Mouse (Mus musculus): Measurements from ENCODE around the gene Rhou. TPM values are rescaled to one million over a fixed set of nuclear protein-coding genes. Genes with fewer than 3 reads are reported as not detected.

The Rhou gene
- polyA plus RNA-seq, 1 experiment from 2014 or later: 12.9 TPM

DNA sequence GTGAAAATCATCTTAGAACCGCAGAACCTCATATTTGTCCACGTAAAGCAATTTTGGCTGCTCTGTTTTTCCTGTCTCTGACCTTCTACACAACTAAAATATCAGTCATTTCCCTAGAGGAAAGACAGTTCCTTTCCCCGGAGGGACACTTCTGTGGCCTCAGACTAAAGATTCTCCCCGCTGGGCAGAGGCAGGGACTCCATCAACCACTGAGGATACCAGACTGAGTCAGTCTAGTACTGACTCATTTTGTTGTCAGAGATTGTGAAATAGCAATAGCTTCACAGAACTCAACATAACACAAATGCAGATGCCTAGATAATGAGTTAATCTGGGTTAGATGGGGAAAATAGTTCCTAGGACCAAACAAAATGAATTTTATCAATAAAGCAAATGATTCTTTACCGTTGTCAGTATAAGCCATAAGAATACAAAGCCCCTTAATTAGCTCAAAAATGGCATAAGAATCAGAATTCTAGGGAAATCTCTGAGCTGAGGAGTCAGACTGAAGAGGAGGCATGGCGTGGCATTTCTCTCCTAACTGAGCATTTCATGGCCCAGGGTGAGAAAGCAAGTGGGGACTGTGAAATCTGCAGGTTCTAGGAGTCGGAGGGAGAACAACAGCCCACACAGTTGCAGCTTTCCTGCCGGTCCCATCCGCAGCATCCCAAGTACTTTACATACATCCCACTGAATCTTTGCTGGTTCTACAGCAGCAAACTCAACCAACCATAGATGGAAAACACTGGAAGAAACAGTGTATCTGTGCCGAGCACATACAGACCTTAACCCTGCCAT lies 38.6 kb downstream of the Rhou start:
- Histone ChIP-seq H3K27ac (replicated peaks; ENCODE audit: low read depth, low read length) (no peak overlapping the region), H3K9me3 (ENCODE audit: control insufficient read depth, low read length) (no peaks in the 10 kb centered on the region), H3K36me3 (ENCODE audit: control insufficient read depth, insufficient read depth, low read length) (no peaks in the 10 kb centered on the region), H3K4me3 (replicated peaks; ENCODE audit: low read depth, low read length) (no peak overlapping the region), H3K4me1 (ENCODE audit: control insufficient read depth, insufficient read depth, low read length) (no peaks in the 10 kb centered on the region), H3K9ac (replicated peaks; ENCODE audit: low read length) (no peak overlapping the region), H3K4me2 (ENCODE audit: low read length) (no peak overlapping the region), H3K27me3 (ENCODE audit: control insufficient read depth, insufficient read depth, low read length) (no peaks in the 10 kb centered on the region)
- ATAC-seq (ENCODE audit: low FRiP score, low TSS enrichment) (no peak), DNase-seq (no peak)
- 89% methylated on average over 10 of the region's 10 CpGs for WGBS

DNA sequence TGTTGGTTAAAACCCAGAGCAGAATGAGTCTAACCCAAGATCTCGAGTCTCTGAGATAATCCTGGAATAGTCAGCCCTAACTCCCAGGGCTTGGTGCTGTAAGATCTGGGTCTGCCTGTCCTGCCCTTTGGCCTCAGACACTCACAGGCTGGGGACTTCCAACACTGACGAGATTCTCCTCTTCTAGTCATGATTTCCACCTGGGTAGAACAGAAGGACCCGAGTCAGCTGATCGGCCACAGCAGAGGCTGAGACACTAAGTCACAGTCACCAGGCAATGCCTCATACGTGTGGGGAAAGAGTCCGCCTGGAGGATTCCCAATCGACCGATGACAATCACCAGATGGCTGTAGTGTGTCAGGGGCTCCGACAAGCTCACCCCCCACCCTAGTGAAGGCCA lies 42.4 kb downstream of the Rhou start:
- no peak overlapping the region for H3K4me2 ChIP-seq (ENCODE audit: low read length)
- ATAC-seq (ENCODE audit: low FRiP score, low TSS enrichment): no peak
- H3K27me3 ChIP-seq (ENCODE audit: control insufficient read depth, insufficient read depth, low read length): no peaks in the 10 kb centered on the region
- H3K9ac ChIP-seq (replicated peaks; ENCODE audit: low read length): no peak overlapping the region
- no peaks in the 10 kb centered on the region for H3K4me1 ChIP-seq (ENCODE audit: control insufficient read depth, insufficient read depth, low read length)
- H3K36me3 ChIP-seq (ENCODE audit: control insufficient read depth, insufficient read depth, low read length): no peaks in the 10 kb centered on the region
- no peak for DNase-seq
- 83% methylated on average over 9 of the region's 9 CpGs for WGBS
- no peaks in the 10 kb centered on the region for H3K9me3 ChIP-seq (ENCODE audit: control insufficient read depth, low read length)
- no peak overlapping the region for H3K27ac ChIP-seq (replicated peaks; ENCODE audit: low read depth, low read length)
- H3K4me3 ChIP-seq (replicated peaks; ENCODE audit: low read depth, low read length): no peak overlapping the region

DNA sequence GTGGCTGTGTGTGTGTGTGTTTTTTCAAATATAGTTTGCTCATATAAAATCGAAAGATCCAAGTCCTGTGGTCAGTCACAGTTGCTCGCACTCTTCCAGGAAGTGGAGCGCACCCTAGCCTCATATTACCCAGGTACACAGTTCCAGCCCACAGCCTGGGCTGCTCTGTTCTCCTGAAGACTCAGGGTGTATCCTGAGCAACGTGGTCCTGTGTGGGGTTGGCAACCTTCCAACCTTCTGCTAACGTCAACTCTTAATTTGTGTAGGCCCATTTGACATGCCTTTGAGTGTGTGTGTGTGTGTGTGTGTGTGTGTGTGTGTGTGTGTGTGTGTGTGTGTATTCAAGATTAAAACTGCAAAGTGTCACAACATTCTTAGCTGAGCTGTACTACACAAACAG lies 43.6 kb downstream of the Rhou start:
- Histone ChIP-seq H3K27ac (replicated peaks; ENCODE audit: low read depth, low read length) (no peak overlapping the region), H3K4me3 (replicated peaks; ENCODE audit: low read depth, low read length) (no peak overlapping the region), H3K27me3 (ENCODE audit: control insufficient read depth, insufficient read depth, low read length) (no peaks in the 10 kb centered on the region), H3K4me1 (ENCODE audit: control insufficient read depth, insufficient read depth, low read length) (no peaks in the 10 kb centered on the region), H3K4me2 (ENCODE audit: low read length) (no peak overlapping the region), H3K9me3 (ENCODE audit: control insufficient read depth, low read length) (no peaks in the 10 kb centered on the region), H3K9ac (replicated peaks; ENCODE audit: low read length) (no peak overlapping the region), H3K36me3 (ENCODE audit: control insufficient read depth, insufficient read depth, low read length) (no peaks in the 10 kb centered on the region)
- 68% methylated on average over 5 of the region's 5 CpGs for WGBS
- ATAC-seq (ENCODE audit: low FRiP score, low TSS enrichment) (no peak), DNase-seq (no peak)

DNA sequence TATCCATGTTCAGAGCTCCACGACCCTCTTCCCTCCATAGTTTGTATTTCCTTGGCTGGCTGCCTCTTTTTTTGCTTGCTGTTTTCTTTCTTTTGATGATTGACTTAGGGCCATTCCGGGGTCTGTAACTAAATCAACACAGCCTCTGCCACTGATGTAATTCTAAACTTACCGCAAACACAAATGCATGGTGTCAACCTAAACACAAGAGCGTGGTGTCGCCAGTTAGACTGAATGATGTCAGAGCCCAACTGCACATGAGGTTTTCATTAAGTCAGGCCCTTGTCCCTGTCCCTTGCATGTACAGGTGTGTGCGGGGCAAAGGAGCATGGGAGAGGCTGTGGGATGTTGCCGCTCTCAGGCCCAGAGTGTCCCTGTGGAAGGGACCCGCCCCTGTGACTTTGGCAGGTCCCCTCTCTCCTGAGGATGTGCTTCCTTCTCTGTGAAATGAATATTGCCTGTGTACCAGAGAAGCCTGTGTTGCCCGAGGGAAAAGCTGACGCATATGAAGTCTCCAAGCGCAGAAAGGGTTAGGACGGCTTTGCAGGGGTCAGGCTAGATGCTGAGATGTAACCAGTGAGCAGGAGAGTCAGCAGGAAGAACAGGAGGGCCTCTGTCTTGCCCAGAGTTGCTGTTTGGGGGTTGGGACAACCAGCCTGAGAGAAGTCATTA lies 46.8 kb downstream of the Rhou start:
- Histone ChIP-seq H3K4me2 (ENCODE audit: low read length) (no peak overlapping the region), H3K27me3 (ENCODE audit: control insufficient read depth, insufficient read depth, low read length) (no peaks in the 10 kb centered on the region), H3K9me3 (ENCODE audit: control insufficient read depth, low read length) (no peaks in the 10 kb centered on the region), H3K4me3 (replicated peaks; ENCODE audit: low read depth, low read length) (no peak overlapping the region), H3K36me3 (ENCODE audit: control insufficient read depth, insufficient read depth, low read length) (no peaks in the 10 kb centered on the region), H3K27ac (replicated peaks; ENCODE audit: low read depth, low read length) (no peak overlapping the region), H3K9ac (replicated peaks; ENCODE audit: low read length) (no peak overlapping the region), H3K4me1 (ENCODE audit: control insufficient read depth, insufficient read depth, low read length) (no peaks in the 10 kb centered on the region)
- ATAC-seq (ENCODE audit: low FRiP score, low TSS enrichment) (no peak), DNase-seq (no peak)
- 80% methylated on average over 12 of the region's 12 CpGs for WGBS

DNA sequence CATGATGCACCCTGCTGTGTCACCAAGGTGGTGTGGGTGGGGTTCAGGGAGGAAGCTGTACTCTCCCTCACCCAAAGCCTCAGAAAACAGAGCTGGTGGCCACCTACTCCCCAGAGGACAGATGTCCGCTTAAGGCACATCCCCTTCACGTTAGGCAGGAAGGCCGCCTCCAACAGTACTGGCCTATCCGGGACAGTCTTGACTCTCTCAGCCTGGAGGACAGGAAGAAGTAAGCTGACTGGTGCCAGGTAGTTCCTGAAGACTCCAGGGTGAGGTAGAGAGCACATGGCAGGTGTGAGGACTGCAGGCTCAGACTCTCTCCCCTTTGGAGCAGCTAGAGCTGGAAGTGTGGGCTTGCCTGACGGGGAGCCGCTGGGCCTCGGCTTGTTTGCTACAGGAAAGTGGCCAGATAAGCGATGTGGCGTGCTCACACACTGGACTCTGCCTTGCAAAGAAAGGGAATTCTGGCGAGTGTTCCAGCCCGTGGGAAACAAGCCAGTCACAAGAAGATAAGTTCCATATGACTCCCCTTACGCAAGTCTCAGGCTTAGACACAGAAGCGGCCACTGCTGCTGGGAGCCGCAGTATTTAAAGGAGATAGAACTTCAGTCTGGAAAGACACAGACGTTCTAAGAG lies 48.3 kb downstream of the Rhou start:
- Histone ChIP-seq H3K27ac (replicated peaks; ENCODE audit: low read depth, low read length) (no peak overlapping the region), H3K36me3 (ENCODE audit: control insufficient read depth, insufficient read depth, low read length) (no peaks in the 10 kb centered on the region), H3K4me3 (replicated peaks; ENCODE audit: low read depth, low read length) (no peak overlapping the region), H3K27me3 (ENCODE audit: control insufficient read depth, insufficient read depth, low read length) (no peaks in the 10 kb centered on the region), H3K4me2 (ENCODE audit: low read length) (no peak overlapping the region), H3K9me3 (ENCODE audit: control insufficient read depth, low read length) (no peaks in the 10 kb centered on the region), H3K4me1 (ENCODE audit: control insufficient read depth, insufficient read depth, low read length) (no peaks in the 10 kb centered on the region), H3K9ac (replicated peaks; ENCODE audit: low read length) (no peak overlapping the region)
- 80% methylated on average over 15 of the region's 15 CpGs for WGBS
- ATAC-seq (ENCODE audit: low FRiP score, low TSS enrichment) (no peak), DNase-seq (no peak)

DNA sequence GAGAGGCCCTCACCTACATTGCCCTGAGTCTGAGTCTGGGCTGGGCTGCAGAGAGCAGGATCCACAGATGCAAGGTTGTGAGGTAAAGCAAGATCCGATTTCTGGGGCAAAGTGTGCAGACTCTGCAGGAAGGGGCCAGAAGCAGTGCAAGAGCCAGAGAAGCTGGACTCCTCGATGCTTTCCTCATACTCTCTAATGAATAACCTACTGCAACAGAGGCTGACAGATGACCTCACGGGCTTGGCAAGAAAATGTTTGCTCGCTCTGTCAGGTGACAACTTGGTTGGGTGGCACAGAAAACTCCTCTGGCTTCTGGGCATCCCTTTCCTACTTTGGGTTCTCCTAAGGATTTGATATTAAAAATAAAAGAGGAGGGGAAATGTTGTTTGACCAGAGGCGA lies 51.6 kb downstream of the Rhou start:
- no peak for DNase-seq
- H3K27me3 ChIP-seq (ENCODE audit: control insufficient read depth, insufficient read depth, low read length): no peaks in the 10 kb centered on the region
- WGBS: 85% methylated on average over 5 of the region's 5 CpGs
- ATAC-seq (ENCODE audit: low FRiP score, low TSS enrichment): no peak
- no peak overlapping the region for H3K9ac ChIP-seq (replicated peaks; ENCODE audit: low read length)
- no peaks in the 10 kb centered on the region for H3K9me3 ChIP-seq (ENCODE audit: control insufficient read depth, low read length)
- H3K4me1 ChIP-seq (ENCODE audit: control insufficient read depth, insufficient read depth, low read length): no peaks in the 10 kb centered on the region
- H3K4me3 ChIP-seq (replicated peaks; ENCODE audit: low read depth, low read length): no peak overlapping the region
- H3K36me3 ChIP-seq (ENCODE audit: control insufficient read depth, insufficient read depth, low read length): no peaks in the 10 kb centered on the region
- H3K4me2 ChIP-seq (ENCODE audit: low read length): no peak overlapping the region
- H3K27ac ChIP-seq (replicated peaks; ENCODE audit: low read depth, low read length): no peak overlapping the region

DNA sequence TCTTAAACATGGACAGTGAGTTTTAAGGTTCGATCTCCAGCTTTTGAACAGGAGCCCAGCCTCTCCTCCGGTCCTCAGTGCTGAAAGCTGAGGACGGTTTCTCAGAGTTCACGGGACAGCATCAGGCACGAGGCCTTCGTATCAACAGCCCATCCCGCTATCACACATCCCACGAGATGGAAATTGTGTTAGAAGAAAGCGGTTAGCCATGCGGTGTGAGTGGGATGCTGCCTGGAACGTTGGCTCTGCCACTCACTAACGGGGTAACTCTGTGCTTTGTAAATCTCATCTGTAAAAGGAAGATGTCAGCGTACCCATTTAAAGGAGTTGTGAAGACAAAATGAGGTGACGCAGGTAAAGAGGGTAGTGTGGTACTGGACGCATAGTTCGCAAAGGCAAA lies 53.4 kb downstream of the Rhou start:
- H3K9ac ChIP-seq (replicated peaks; ENCODE audit: low read length): no peak overlapping the region
- no peak overlapping the region for H3K27ac ChIP-seq (replicated peaks; ENCODE audit: low read depth, low read length)
- H3K4me1 ChIP-seq (ENCODE audit: control insufficient read depth, insufficient read depth, low read length): no peaks in the 10 kb centered on the region
- no peaks in the 10 kb centered on the region for H3K36me3 ChIP-seq (ENCODE audit: control insufficient read depth, insufficient read depth, low read length)
- ATAC-seq (ENCODE audit: low FRiP score, low TSS enrichment) (no peak), DNase-seq (no peak)
- no peaks in the 10 kb centered on the region for H3K9me3 ChIP-seq (ENCODE audit: control insufficient read depth, low read length)
- 91% methylated on average over 16 of the region's 16 CpGs for WGBS
- no peaks in the 10 kb centered on the region for H3K27me3 ChIP-seq (ENCODE audit: control insufficient read depth, insufficient read depth, low read length)
- no peak overlapping the region for H3K4me3 ChIP-seq (replicated peaks; ENCODE audit: low read depth, low read length)
- no peak overlapping the region for H3K4me2 ChIP-seq (ENCODE audit: low read length)

DNA sequence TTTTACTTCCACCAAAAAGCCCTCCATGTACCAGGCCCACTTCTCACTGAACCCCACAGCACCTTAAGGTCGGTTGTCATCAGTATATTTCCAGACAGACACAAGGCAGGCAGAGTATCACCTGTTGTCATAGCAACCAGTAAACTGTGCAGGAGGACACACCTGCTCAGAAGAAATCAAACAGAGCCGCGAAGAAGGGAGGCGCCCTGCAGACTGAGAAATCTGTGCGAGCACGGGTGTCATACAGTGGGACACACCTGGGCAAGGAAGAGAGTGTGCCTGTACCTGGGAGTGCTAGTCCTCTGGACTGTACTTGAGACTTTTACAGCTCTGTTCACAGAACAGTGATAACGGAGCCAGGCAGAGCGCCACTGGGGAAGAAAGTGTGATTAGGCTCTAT lies 55.0 kb downstream of the Rhou start:
- WGBS: 84% methylated on average over 8 of the region's 8 CpGs
- H3K27me3 ChIP-seq (ENCODE audit: control insufficient read depth, insufficient read depth, low read length): no peaks in the 10 kb centered on the region
- H3K36me3 ChIP-seq (ENCODE audit: control insufficient read depth, insufficient read depth, low read length): no peaks in the 10 kb centered on the region
- no peaks in the 10 kb centered on the region for H3K9me3 ChIP-seq (ENCODE audit: control insufficient read depth, low read length)
- no peak overlapping the region for H3K9ac ChIP-seq (replicated peaks; ENCODE audit: low read length)
- ATAC-seq (ENCODE audit: low FRiP score, low TSS enrichment): no peak
- H3K4me2 ChIP-seq (ENCODE audit: low read length): no peak overlapping the region
- no peak overlapping the region for H3K4me3 ChIP-seq (replicated peaks; ENCODE audit: low read depth, low read length)
- no peak overlapping the region for H3K27ac ChIP-seq (replicated peaks; ENCODE audit: low read depth, low read length)
- no peak for DNase-seq
- H3K4me1 ChIP-seq (ENCODE audit: control insufficient read depth, insufficient read depth, low read length): no peaks in the 10 kb centered on the region

DNA sequence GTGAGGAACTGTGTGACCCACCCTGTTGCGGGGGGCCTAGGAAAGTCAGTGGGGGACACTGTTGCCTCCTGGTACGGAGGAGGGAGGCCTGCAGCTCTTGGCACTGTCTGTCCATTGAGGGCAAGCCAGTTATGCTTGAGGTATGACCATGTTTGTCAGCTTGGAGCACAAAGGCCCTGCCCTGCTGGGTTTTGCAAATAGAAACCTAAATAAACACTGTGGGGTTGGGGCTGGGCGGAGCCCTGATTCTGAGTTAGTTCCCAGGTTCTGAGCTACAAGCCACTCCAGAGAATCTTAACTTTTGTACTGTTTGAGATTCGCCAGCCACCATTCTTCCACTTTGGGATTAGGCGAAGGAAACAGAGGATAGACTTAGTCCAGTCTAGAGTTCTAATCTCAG lies 56.6 kb downstream of the Rhou start:
- Histone ChIP-seq H3K36me3 (ENCODE audit: control insufficient read depth, insufficient read depth, low read length) (no peaks in the 10 kb centered on the region), H3K9me3 (ENCODE audit: control insufficient read depth, low read length) (no peaks in the 10 kb centered on the region), H3K4me1 (ENCODE audit: control insufficient read depth, insufficient read depth, low read length) (no peaks in the 10 kb centered on the region), H3K4me3 (replicated peaks; ENCODE audit: low read depth, low read length) (no peak overlapping the region), H3K4me2 (ENCODE audit: low read length) (no peak overlapping the region), H3K27me3 (ENCODE audit: control insufficient read depth, insufficient read depth, low read length) (no peaks in the 10 kb centered on the region), H3K27ac (replicated peaks; ENCODE audit: low read depth, low read length) (no peak overlapping the region), H3K9ac (replicated peaks; ENCODE audit: low read length) (no peak overlapping the region)
- 89% methylated on average over 5 of the region's 5 CpGs for WGBS
- DNase-seq: no peak
- no peak for ATAC-seq (ENCODE audit: low FRiP score, low TSS enrichment)

All from midbrain, embryonic 14.5 days (tissue).